Mouse (Mus musculus) embryonic facial prominence, embryonic 15.5 days (tissue): ENCODE measurements around the gene Zscan2. TPM values are rescaled to one million over a fixed set of nuclear protein-coding genes. Genes with fewer than 3 reads are reported as not detected.

Experiments used
- ATAC-seq: fragments of 200-750 bp; cut with Nextera tagmentation; 2 replicates; pipeline ENCODE4 v1.8.0; 2017; ENCODE audit warnings: low read depth, moderate TSS enrichment; ENCODE audit not compliant: insufficient number of reproducible peaks, low FRiP score, low TSS enrichment
- H3K27ac ChIP-seq: fragments of 300-500 bp; sonication (generic); replicated peaks from 2 replicates; pipeline ENCODE4 v1.5.1; 2015; ENCODE audit warnings: mild to moderate bottlenecking, inconsistent platforms
- H3K27me3 ChIP-seq: fragments of 300-500 bp; sonication (generic); 2 replicates; pipeline ENCODE4 v1.6.1; 2015; ENCODE audit warnings: inconsistent platforms
- H3K36me3 ChIP-seq: fragments of 300-500 bp; sonication (generic); 2 replicates; pipeline ENCODE4 v1.6.1; 2015; ENCODE audit warnings: mild to moderate bottlenecking, inconsistent platforms
- H3K4me1 ChIP-seq: fragments of 300-500 bp; sonication (generic); 2 replicates; pipeline ENCODE4 v1.6.1; 2015; ENCODE audit warnings: inconsistent platforms
- H3K4me2 ChIP-seq: fragments of 300-500 bp; sonication (generic); replicated peaks from 2 replicates; pipeline ENCODE4 v1.6.1; 2015; ENCODE audit warnings: mild to moderate bottlenecking, inconsistent platforms
- H3K4me3 ChIP-seq: fragments of 300-500 bp; sonication (generic); replicated peaks from 2 replicates; pipeline ENCODE4 v1.5.1; 2015; ENCODE audit warnings: mild to moderate bottlenecking, inconsistent platforms
- H3K9ac ChIP-seq: fragments of 300-500 bp; sonication (generic); 2 replicates; pipeline ENCODE4 v1.6.1; 2015; ENCODE audit warnings: inconsistent platforms
- H3K9me3 ChIP-seq: fragments of 300-500 bp; sonication (generic); replicated peaks from 2 replicates; pipeline ENCODE4 v1.6.1; 2016; ENCODE audit warnings: inconsistent platforms
- WGBS: fragments of 180-500 bp; shearing (Covaris S2); methylation state at CpG from one replicate; pipeline ENCODE4 v1.1.7; 2015; 5-methylcytosine and 5-hydroxymethylcytosine counted together
- polyA plus RNA-seq: library from polyadenylated mRNA; unstranded; fragments of >200 nt; fragmentation: Nextera tagmentation; extraction: Ambion mirVana; gene quantifications from 2 replicates; pipeline ENCODE4 v1.2.1, GENCODE M21; 2015

The Zscan2 gene
- polyA plus RNA-seq, 1 experiment from 2014 or later: 1.9 TPM

GRCm38 (mm10) chr7:80900944-80901501, 40.3 kb downstream of the Zscan2 start, which contains the start of gene Wdr73:
TSS of gene Wdr73 (minus strand) at chr7:80901269.
- Histone ChIP-seq H3K4me3 (peak within 1 kb of the TSS; percentile 87), H3K9ac (peak within 1 kb of the TSS; percentile 58), H3K36me3 (peaks cover 25% of the 10 kb centered on the region), H3K27ac (peak within 1 kb of the TSS; percentile 87), H3K27me3 (no peaks in the 10 kb centered on the region), H3K4me1 (peaks cover 32% of the 10 kb centered on the region), H3K9me3 (no peaks in the 10 kb centered on the region), H3K4me2 (peak within 1 kb of the TSS; percentile 82)
- under 1% methylated on average over 36 of the region's 36 CpGs for WGBS
- peak; percentile 91 for ATAC-seq

- Histone ChIP-seq H3K27me3 (no peaks in the 10 kb centered on the region), H3K27ac (peak overlapping the region; percentile 87), H3K36me3 (peaks cover 18% of the 10 kb centered on the region), H3K9ac (peak overlapping the region; percentile 58), H3K4me1 (peaks cover 32% of the 10 kb centered on the region), H3K4me3 (peak overlapping the region; percentile 87), H3K9me3 (no peaks in the 10 kb centered on the region), H3K4me2 (peak overlapping the region; percentile 82)
- 27% methylated on average over 15 of the region's 15 CpGs for WGBS
- no peak for ATAC-seq
These were observed 41.0 kb downstream of the Zscan2 start for GRCm38 (mm10) chr7:80901541-80902274.

GRCm38 (mm10) chr7:80903625-80904422, 43.1 kb downstream of the Zscan2 start:
- WGBS: 80% methylated on average over 11 of the region's 11 CpGs
- H3K4me3 ChIP-seq: no peak overlapping the region
- H3K9ac ChIP-seq: peak overlapping the region; percentile 33; the same call in 1 of the 2 replicates

GRCm38 (mm10) chr7:80904921-80905515, 44.3 kb downstream of the Zscan2 start, which contains the start of gene Nmb:
TSS of gene Nmb (minus strand) at chr7:80905076.
- peaks cover 13% of the 10 kb centered on the region; the same call in 1 of the 2 replicates for H3K36me3 ChIP-seq
- peaks cover 29% of the 10 kb centered on the region for H3K4me1 ChIP-seq
- peak within 1 kb of the TSS; percentile 48 for H3K4me3 ChIP-seq
- ATAC-seq: peak; percentile 31; the same call in 1 of the 2 replicates
- H3K9me3 ChIP-seq: no peaks in the 10 kb centered on the region
- peak within 1 kb of the TSS; percentile 89 for H3K4me2 ChIP-seq
- WGBS: 3% methylated on average over 19 of the region's 19 CpGs
- no peaks in the 10 kb centered on the region for H3K27me3 ChIP-seq
- H3K9ac ChIP-seq: peak within 1 kb of the TSS; percentile 33
- no peak within 1 kb of the TSS for H3K27ac ChIP-seq

More at GRCm38 (mm10) chr7:80903625-80904422, 43.1 kb downstream of the Zscan2 start:
- peaks cover 32% of the 10 kb centered on the region for H3K4me1 ChIP-seq
- ATAC-seq: no peak
- H3K4me2 ChIP-seq: peak overlapping the region; percentile 89
- no peaks in the 10 kb centered on the region for H3K9me3 ChIP-seq
- H3K27ac ChIP-seq: no peak overlapping the region
- H3K27me3 ChIP-seq: no peaks in the 10 kb centered on the region
- peaks cover 8% of the 10 kb centered on the region; the same call in 1 of the 2 replicates for H3K36me3 ChIP-seq

- Histone ChIP-seq H3K4me3 (no peak overlapping the region), H3K27ac (no peak overlapping the region), H3K4me2 (no peak overlapping the region), H3K9ac (no peak overlapping the region), H3K27me3 (no peaks in the 10 kb centered on the region), H3K4me1 (no peaks in the 10 kb centered on the region), H3K36me3 (peaks cover 60% of the 10 kb centered on the region), H3K9me3 (no peaks in the 10 kb centered on the region)
- 74% methylated on average over 7 of the region's 7 CpGs for WGBS
- 0 out of 2 replicates have a peak, but pooled peaks have one; percentile 57 for ATAC-seq
These were observed 50.3 kb downstream of the Zscan2 start for GRCm38 (mm10) chr7:80911053-80911452.

- ATAC-seq: no peak
- Histone ChIP-seq H3K9ac (no peak overlapping the region), H3K27ac (no peak overlapping the region), H3K4me3 (no peak overlapping the region), H3K9me3 (no peaks in the 10 kb centered on the region), H3K27me3 (no peaks in the 10 kb centered on the region), H3K4me2 (no peak overlapping the region), H3K36me3 (peaks cover 65% of the 10 kb centered on the region), H3K4me1 (no peaks in the 10 kb centered on the region)
- WGBS: 79% methylated on average over 8 of the region's 8 CpGs
These were observed 51.8 kb downstream of the Zscan2 start for GRCm38 (mm10) chr7:80912496-80912895.

- peaks cover 66% of the 10 kb centered on the region for H3K36me3 ChIP-seq
- H3K4me2 ChIP-seq: no peak overlapping the region
- H3K9ac ChIP-seq: no peak overlapping the region
- H3K4me1 ChIP-seq: no peaks in the 10 kb centered on the region
- H3K27me3 ChIP-seq: no peaks in the 10 kb centered on the region
- no peaks in the 10 kb centered on the region for H3K9me3 ChIP-seq
- no peak for ATAC-seq
- WGBS: 86% methylated on average over 4 of the region's 4 CpGs
- H3K4me3 ChIP-seq: no peak overlapping the region
- no peak overlapping the region for H3K27ac ChIP-seq
These were observed 57.3 kb downstream of the Zscan2 start for GRCm38 (mm10) chr7:80917916-80918465.

- Histone ChIP-seq H3K27me3 (no peaks in the 10 kb centered on the region), H3K4me1 (no peaks in the 10 kb centered on the region), H3K9ac (no peak overlapping the region), H3K36me3 (peaks cover 59% of the 10 kb centered on the region), H3K9me3 (no peaks in the 10 kb centered on the region), H3K4me3 (no peak overlapping the region), H3K4me2 (no peak overlapping the region), H3K27ac (no peak overlapping the region)
- WGBS: 74% methylated on average over 8 of the region's 8 CpGs
- ATAC-seq: no peak
These were observed 58.4 kb downstream of the Zscan2 start for GRCm38 (mm10) chr7:80918982-80919646.

- peaks cover 59% of the 10 kb centered on the region for H3K36me3 ChIP-seq
- 85% methylated on average over 5 of the region's 5 CpGs for WGBS
These were observed 58.9 kb downstream of the Zscan2 start for GRCm38 (mm10) chr7:80919647-80920008.

GRCm38 (mm10) chr7:80923165-80923564, 62.4 kb downstream of the Zscan2 start:
- no peak overlapping the region for H3K4me2 ChIP-seq
- no peaks in the 10 kb centered on the region for H3K27me3 ChIP-seq
- H3K27ac ChIP-seq: no peak overlapping the region
- H3K4me3 ChIP-seq: no peak overlapping the region
- H3K4me1 ChIP-seq: no peaks in the 10 kb centered on the region
- no peak for ATAC-seq
- H3K9ac ChIP-seq: no peak overlapping the region
- peaks cover 60% of the 10 kb centered on the region for H3K36me3 ChIP-seq
- WGBS: 89% methylated on average over 2 of the region's 2 CpGs
- no peaks in the 10 kb centered on the region for H3K9me3 ChIP-seq

More at GRCm38 (mm10) chr7:80919647-80920008, 58.9 kb downstream of the Zscan2 start:
- Histone ChIP-seq H3K9me3 (no peaks in the 10 kb centered on the region), H3K27me3 (no peaks in the 10 kb centered on the region), H3K9ac (no peak overlapping the region), H3K27ac (no peak overlapping the region), H3K4me3 (no peak overlapping the region), H3K4me1 (no peaks in the 10 kb centered on the region), H3K4me2 (no peak overlapping the region)
- no peak for ATAC-seq
